Mouse (Mus musculus): ENCODE measurements around the gene Pisd. TPM values are rescaled to one million over a fixed set of nuclear protein-coding genes. Genes with fewer than 3 reads are reported as not detected.
"Not testable (repeated sequence)": the region's sequence is repeated elsewhere in the genome, so short reads cannot be mapped to it uniquely, and the experiment has no call there.

The Pisd gene
- 94.9 and 99.7 TPM in 2 replicates for polyA plus RNA-seq (2015; fragmentation: Nextera tagmentation; extraction: Ambion mirVana)

DNA sequence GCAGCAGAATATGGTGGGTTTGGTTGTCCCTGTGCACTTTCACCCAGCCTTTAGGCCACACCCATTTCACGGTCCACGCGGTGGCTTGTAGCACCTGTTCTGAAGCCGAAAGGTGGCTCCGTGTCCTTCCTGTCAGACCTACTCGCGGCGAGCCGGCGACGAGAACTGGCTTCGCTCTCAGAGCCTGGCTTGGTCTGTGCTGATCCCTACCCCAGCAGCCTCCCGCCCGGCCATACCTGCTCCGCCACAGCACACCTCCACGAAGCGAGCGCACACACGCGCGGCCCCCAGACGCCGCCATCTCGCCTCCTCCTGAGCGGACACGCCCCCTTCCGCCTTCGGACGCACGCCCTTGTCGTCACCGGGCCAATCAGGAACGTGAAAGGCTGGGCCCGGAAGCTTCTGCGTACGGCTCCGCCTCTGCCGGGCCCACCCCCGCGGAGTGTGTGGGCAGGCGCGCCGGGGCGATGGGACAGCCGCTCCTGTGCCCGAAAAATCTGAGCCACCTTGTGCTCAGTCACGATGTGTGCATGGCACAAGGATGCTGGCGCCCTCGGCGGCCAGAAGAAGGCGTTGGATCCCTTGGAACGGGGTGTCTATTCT is at the start of gene Pisd:
Gene Pisd (minus strand): TSS at position 334 of the 603 bp plus-strand sequence.
- WGBS, result under 1% methylated on average over 52 of the region's 52 CpGs
- peak within 1 kb of the TSS; percentile 60 for H3K4me2 ChIP-seq (ENCODE audit: low read length)
- ATAC-seq, result peak; percentile 100
- H3K4me3 ChIP-seq (ENCODE audit: low read length), result peak within 1 kb of the TSS; percentile 83
- H3K27ac ChIP-seq (ENCODE audit: low read depth, low read length), result peak within 1 kb of the TSS; percentile 76
- peaks cover 3% of the 10 kb centered on the region; the same call in 1 of the 2 replicates for H3K36me3 ChIP-seq (ENCODE audit: control insufficient read depth, insufficient read depth, low read length)
- peak within 1 kb of the TSS; percentile 82 for H3K9ac ChIP-seq (ENCODE audit: low read depth, low read length)
- no peaks in the 10 kb centered on the region for H3K9me3 ChIP-seq (ENCODE audit: control insufficient read depth, low read length)
- peaks cover 6% of the 10 kb centered on the region for H3K4me1 ChIP-seq (ENCODE audit: control insufficient read depth, insufficient read depth, low read depth, low read length)
- no peaks in the 10 kb centered on the region for H3K27me3 ChIP-seq (replicated peaks; ENCODE audit: control insufficient read depth, insufficient read depth, low read length)

DNA sequence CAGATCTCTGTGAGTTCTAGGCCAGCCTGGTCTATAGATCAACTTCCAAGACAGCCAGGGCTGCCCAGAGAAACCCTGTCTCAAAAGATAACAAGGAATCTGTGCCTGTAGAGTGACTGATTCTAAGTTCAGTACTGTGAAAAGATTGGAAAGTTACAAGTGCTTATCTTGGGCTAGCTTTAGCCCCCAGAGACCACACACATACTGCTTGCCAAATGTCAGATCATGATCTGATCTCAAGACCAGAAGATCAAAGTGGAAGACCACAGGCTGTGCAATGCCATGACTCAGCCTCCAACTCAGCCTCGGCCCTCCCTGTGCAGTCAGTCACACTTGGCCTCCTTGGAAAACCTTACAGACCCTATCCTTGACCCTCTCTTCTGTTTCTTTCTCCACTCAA is 49.1 kb upstream of the Pisd start:
- H3K9me3 ChIP-seq (ENCODE audit: control insufficient read depth, low read length), result no peaks in the 10 kb centered on the region
- ATAC-seq, result no peak
- no peak overlapping the region for H3K4me3 ChIP-seq (ENCODE audit: low read length)
- 100% methylated on average over 1 of the region's 1 CpGs for WGBS
- H3K27me3 ChIP-seq (replicated peaks; ENCODE audit: control insufficient read depth, insufficient read depth, low read length), result no peaks in the 10 kb centered on the region
- H3K9ac ChIP-seq (ENCODE audit: low read depth, low read length), result no peak overlapping the region
- peaks cover 23% of the 10 kb centered on the region for H3K36me3 ChIP-seq (ENCODE audit: control insufficient read depth, insufficient read depth, low read length)
- H3K27ac ChIP-seq (ENCODE audit: low read depth, low read length), result no peak overlapping the region
- H3K4me2 ChIP-seq (ENCODE audit: low read length), result no peak overlapping the region
- no peaks in the 10 kb centered on the region for H3K4me1 ChIP-seq (ENCODE audit: control insufficient read depth, insufficient read depth, low read depth, low read length)

DNA sequence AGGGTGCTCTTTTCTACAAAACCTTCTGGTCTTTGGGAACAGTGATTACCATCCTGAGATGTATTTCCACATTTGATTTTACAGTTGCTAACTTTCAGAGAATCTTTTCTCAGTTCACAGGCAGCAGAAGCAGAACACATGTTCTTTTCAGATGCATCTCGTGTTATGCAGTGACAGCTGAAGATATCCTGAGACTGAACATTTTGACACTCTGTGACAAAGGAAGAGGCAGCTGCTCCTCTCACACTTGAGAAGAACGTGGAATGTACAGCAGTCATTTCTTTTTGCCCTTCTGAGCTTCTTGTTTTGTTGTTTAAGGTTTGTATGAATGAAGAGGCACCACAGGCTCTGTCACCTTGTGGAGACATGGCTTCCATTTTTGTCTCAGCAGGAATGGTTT is 44.6 kb upstream of the Pisd start:
- H3K4me3 ChIP-seq (ENCODE audit: low read length), result no peak overlapping the region
- ATAC-seq, result no peak
- H3K4me2 ChIP-seq (ENCODE audit: low read length), result no peak overlapping the region
- WGBS, result 87% methylated on average over 2 of the region's 2 CpGs
- H3K27ac ChIP-seq (ENCODE audit: low read depth, low read length), result no peak overlapping the region
- H3K9ac ChIP-seq (ENCODE audit: low read depth, low read length), result no peak overlapping the region
- H3K27me3 ChIP-seq (replicated peaks; ENCODE audit: control insufficient read depth, insufficient read depth, low read length), result no peaks in the 10 kb centered on the region
- H3K9me3 ChIP-seq (ENCODE audit: control insufficient read depth, low read length), result no peaks in the 10 kb centered on the region
- peaks cover 35% of the 10 kb centered on the region for H3K36me3 ChIP-seq (ENCODE audit: control insufficient read depth, insufficient read depth, low read length)
- no peaks in the 10 kb centered on the region for H3K4me1 ChIP-seq (ENCODE audit: control insufficient read depth, insufficient read depth, low read depth, low read length)

DNA sequence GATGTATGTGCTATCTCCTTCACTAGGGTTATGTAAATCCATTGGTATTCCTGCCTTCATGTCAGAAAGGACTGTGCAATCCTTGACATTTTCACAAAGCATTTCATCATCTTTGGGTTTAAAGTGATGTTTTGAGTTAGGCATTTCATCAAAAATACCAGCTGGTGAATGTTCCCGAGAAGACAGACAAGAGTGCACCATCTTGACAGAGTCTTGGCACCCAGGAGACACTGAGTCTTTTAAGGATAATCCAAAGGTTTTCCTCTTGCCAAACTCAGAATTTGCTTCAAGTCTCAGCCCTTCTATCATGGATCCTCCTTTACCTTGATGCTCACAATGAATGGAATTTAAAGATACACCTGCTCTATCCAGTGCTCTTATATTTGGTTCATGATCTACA is 43.3 kb upstream of the Pisd start:
- H3K27me3 ChIP-seq (replicated peaks; ENCODE audit: control insufficient read depth, insufficient read depth, low read length); H3K9me3 ChIP-seq (ENCODE audit: control insufficient read depth, low read length); H3K4me3 ChIP-seq (ENCODE audit: low read length); H3K4me1 ChIP-seq (ENCODE audit: control insufficient read depth, insufficient read depth, low read depth, low read length); H3K27ac ChIP-seq (ENCODE audit: low read depth, low read length); H3K9ac ChIP-seq (ENCODE audit: low read depth, low read length); ATAC-seq; H3K4me2 ChIP-seq (ENCODE audit: low read length): not testable (repeated sequence)
- H3K36me3 ChIP-seq (ENCODE audit: control insufficient read depth, insufficient read depth, low read length), result peaks cover 30% of the 10 kb centered on the region
- 93% methylated on average over 1 of the region's 1 CpGs for WGBS

DNA sequence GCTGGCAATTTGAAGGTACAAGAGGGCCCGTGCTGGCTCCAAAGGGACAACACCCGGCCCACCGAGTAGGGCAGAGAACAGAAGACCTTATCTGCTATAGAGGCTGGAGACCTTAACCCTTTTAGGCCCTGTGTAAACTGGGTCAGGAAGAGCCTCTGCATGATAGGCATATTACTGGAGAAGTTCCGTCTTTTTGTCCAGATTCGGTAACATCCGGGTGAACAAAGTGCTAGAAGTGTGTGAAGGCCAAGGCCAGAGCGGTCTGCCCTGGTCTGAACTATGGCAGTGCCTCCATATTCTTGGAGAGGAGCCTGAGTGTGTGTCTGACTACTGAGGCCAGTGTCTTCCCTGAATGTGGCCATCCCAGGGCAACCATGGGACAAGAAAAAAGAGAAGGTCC is 41.6 kb upstream of the Pisd start, which contains the start of gene Gm20671:
Gene Gm20671 (minus strand): TSS at position 101 of the 400 bp plus-strand sequence.
- no peak within 1 kb of the TSS for H3K4me3 ChIP-seq (ENCODE audit: low read length)
- H3K27ac ChIP-seq (ENCODE audit: low read depth, low read length), result no peak within 1 kb of the TSS
- H3K36me3 ChIP-seq (ENCODE audit: control insufficient read depth, insufficient read depth, low read length), result peaks cover 28% of the 10 kb centered on the region
- ATAC-seq, result no peak
- H3K9ac ChIP-seq (ENCODE audit: low read depth, low read length), result no peak within 1 kb of the TSS
- H3K4me1 ChIP-seq (ENCODE audit: control insufficient read depth, insufficient read depth, low read depth, low read length), result no peaks in the 10 kb centered on the region
- no peak within 1 kb of the TSS for H3K4me2 ChIP-seq (ENCODE audit: low read length)
- H3K27me3 ChIP-seq (replicated peaks; ENCODE audit: control insufficient read depth, insufficient read depth, low read length), result no peaks in the 10 kb centered on the region
- WGBS, result 97% methylated on average over 7 of the region's 7 CpGs
- no peaks in the 10 kb centered on the region for H3K9me3 ChIP-seq (ENCODE audit: control insufficient read depth, low read length)

DNA sequence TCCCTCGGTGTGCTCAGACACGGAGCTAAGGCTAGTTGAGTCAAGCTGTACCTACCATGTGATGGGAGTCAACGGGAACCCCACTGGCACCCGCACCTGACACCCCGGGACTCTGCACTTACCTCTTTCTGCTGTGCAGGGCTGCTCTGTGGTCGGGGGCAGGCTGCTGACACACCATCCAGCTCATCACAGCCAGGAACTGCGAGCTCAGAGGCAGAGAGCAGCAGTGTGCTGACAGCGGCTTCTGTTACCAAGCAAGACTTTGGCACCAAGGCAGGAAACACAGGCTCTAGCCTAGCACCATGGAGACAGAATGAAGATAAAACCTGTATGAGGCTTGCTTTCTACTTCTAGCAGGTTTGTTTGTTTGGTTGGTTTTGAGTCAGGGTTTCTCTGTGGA is 35.0 kb upstream of the Pisd start:
- Histone ChIP-seq H3K27ac (ENCODE audit: low read depth, low read length) (no peak overlapping the region), H3K36me3 (ENCODE audit: control insufficient read depth, insufficient read depth, low read length) (peaks cover 22% of the 10 kb centered on the region; the same call in 1 of the 2 replicates), H3K4me2 (ENCODE audit: low read length) (no peak overlapping the region), H3K9ac (ENCODE audit: low read depth, low read length) (no peak overlapping the region), H3K4me1 (ENCODE audit: control insufficient read depth, insufficient read depth, low read depth, low read length) (no peaks in the 10 kb centered on the region), H3K27me3 (replicated peaks; ENCODE audit: control insufficient read depth, insufficient read depth, low read length) (no peaks in the 10 kb centered on the region), H3K9me3 (ENCODE audit: control insufficient read depth, low read length) (no peaks in the 10 kb centered on the region), H3K4me3 (ENCODE audit: low read length) (no peak overlapping the region)
- ATAC-seq, result no peak
- 96% methylated on average over 8 of the region's 8 CpGs for WGBS

DNA sequence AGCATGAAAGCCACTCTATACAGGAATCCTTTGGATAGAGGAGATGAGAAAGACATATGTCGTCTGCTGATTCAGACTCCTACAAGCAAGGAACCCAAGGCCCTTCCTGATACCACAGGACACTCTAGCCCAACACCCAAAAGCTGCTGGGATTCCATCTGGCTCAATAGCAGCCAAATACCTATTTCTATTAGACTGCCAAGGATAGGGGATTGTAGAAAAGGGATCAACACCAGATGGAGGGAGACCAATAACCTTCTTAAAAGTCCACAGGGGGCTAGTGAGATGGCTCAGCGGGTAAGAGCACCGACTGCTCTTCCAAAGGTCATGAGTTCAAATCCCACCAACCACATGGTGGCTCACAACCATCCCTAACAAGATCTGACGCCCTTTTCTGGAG is 29.9 kb upstream of the Pisd start:
- peaks cover 19% of the 10 kb centered on the region; the same call in 1 of the 2 replicates for H3K36me3 ChIP-seq (ENCODE audit: control insufficient read depth, insufficient read depth, low read length)
- H3K4me1 ChIP-seq (ENCODE audit: control insufficient read depth, insufficient read depth, low read depth, low read length), result no peaks in the 10 kb centered on the region
- WGBS, result 96% methylated on average over 4 of the region's 4 CpGs
- no peaks in the 10 kb centered on the region for H3K9me3 ChIP-seq (ENCODE audit: control insufficient read depth, low read length)
- no peak for ATAC-seq
- H3K4me2 ChIP-seq (ENCODE audit: low read length), result no peak overlapping the region
- no peak overlapping the region for H3K4me3 ChIP-seq (ENCODE audit: low read length)
- H3K27ac ChIP-seq (ENCODE audit: low read depth, low read length), result no peak overlapping the region
- H3K27me3 ChIP-seq (replicated peaks; ENCODE audit: control insufficient read depth, insufficient read depth, low read length), result no peaks in the 10 kb centered on the region
- H3K9ac ChIP-seq (ENCODE audit: low read depth, low read length), result no peak overlapping the region

DNA sequence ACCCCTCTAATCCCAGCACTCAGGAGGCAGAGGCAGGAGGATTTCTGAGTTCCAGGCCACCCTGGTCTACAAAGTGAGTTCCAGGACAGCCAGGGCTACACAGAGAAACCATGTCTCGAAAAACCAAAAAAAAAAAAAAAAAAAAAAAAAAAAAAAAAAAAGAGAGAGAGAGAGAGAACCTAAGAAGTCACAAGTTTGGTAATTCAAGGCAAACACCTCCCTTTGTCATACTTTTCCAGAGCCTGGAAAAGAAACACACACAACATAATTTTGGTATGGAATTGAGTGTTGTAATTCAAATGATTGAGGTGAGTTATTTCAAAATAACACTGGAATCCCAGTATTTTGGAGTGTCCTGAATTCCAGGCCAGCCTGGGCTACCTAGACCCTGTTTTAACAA is 1.0 kb upstream of the Pisd start:
- not testable (repeated sequence) for H3K4me2 ChIP-seq (ENCODE audit: low read length); H3K27ac ChIP-seq (ENCODE audit: low read depth, low read length); H3K9me3 ChIP-seq (ENCODE audit: control insufficient read depth, low read length); H3K9ac ChIP-seq (ENCODE audit: low read depth, low read length); ATAC-seq; H3K4me1 ChIP-seq (ENCODE audit: control insufficient read depth, insufficient read depth, low read depth, low read length); H3K36me3 ChIP-seq (ENCODE audit: control insufficient read depth, insufficient read depth, low read length); H3K4me3 ChIP-seq (ENCODE audit: low read length); H3K27me3 ChIP-seq (replicated peaks; ENCODE audit: control insufficient read depth, insufficient read depth, low read length)
- WGBS, result 76% methylated on average over 1 of the region's 1 CpGs

- Histone ChIP-seq H3K9me3 (ENCODE audit: control insufficient read depth, low read length) (no peaks in the 10 kb centered on the region), H3K4me1 (ENCODE audit: control insufficient read depth, insufficient read depth, low read depth, low read length) (peaks cover 6% of the 10 kb centered on the region), H3K27me3 (replicated peaks; ENCODE audit: control insufficient read depth, insufficient read depth, low read length) (no peaks in the 10 kb centered on the region), H3K4me3 (ENCODE audit: low read length) (peak overlapping the region; percentile 83), H3K27ac (ENCODE audit: low read depth, low read length) (peak overlapping the region; percentile 76), H3K4me2 (ENCODE audit: low read length) (peak overlapping the region; percentile 60), H3K9ac (ENCODE audit: low read depth, low read length) (peak overlapping the region; percentile 82), H3K36me3 (ENCODE audit: control insufficient read depth, insufficient read depth, low read length) (peaks cover 3% of the 10 kb centered on the region; the same call in 1 of the 2 replicates)
- no peak for ATAC-seq
- 27% methylated on average over 5 of the region's 5 CpGs for WGBS
These were observed 720 bp downstream of the Pisd start for GRCm38 (mm10) chr5:32784726-32785125.
